Mouse (Mus musculus) lung, postnatal 10 days (tissue): Measurements from ENCODE around the gene Eif6.
"Not testable (repeated sequence)": the region's sequence is repeated elsewhere in the genome, so short reads cannot be mapped to it uniquely, and the experiment has no call there.

Experiments
- DNase-seq: peaks from one replicate; pipeline ENCODE4 v3.0.0; 2021

The Eif6 gene

DNA sequence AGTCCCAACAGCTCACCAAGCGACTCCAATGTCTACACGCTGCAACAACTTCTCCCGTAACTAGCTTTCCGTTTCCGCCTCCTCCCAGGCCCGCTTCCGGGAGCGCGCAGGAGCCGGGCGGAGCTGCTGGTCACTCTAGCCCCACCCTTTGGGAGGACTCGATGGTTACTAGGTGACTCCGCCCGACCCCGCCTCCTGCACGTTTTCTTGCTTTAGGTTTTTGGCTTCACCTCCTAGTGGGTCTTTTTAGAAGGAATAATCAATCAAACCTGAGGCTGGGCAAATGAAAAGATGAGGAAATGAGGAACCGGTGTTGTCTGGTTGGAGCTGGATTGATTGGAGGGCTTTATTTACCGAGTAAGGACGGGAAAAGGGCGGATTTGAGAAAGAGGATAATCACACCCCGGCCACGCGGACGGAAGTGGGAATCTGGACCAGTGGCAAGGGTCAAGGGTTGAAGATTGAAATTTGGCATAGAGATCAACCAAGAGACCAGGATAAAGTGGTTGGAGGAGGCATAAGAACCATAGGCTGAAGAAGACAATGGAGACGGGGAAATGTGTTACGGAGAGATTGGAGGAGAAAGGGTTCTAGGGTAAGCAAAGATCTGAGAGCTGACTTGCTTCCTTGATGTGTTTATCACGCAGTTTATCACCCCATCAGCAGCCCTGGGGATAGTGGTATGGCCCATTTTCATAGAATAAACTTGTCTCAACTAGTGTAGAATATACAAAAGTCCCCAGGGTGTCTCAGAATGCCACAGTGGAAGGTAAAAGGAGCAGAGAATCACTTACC, at the start of gene Eif6:
TSS of gene Eif6 (minus strand) at position 296 of the 795 bp plus-strand sequence.
- DNase-seq: peak; percentile 95

DNA sequence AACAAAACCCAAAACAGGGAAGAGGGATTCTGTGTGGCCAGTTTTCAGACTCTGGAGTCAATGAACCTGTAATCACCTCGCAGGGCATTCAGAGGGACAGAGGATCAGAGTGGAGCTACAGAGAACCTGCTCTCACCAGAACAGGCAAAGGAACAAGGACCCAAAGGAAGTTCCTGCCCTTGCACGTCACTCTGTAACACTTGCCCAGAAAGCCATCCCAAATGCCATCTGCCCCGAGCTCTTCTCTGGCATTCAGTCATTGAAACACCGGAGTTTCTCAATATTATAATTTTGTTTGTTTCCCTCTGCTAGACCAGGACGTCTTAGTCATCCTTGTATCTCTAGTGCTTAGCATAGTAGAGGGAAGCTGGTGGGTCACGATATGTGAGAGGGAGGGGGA, 46.9 kb upstream of the Eif6 start:
- no peak for DNase-seq

DNA sequence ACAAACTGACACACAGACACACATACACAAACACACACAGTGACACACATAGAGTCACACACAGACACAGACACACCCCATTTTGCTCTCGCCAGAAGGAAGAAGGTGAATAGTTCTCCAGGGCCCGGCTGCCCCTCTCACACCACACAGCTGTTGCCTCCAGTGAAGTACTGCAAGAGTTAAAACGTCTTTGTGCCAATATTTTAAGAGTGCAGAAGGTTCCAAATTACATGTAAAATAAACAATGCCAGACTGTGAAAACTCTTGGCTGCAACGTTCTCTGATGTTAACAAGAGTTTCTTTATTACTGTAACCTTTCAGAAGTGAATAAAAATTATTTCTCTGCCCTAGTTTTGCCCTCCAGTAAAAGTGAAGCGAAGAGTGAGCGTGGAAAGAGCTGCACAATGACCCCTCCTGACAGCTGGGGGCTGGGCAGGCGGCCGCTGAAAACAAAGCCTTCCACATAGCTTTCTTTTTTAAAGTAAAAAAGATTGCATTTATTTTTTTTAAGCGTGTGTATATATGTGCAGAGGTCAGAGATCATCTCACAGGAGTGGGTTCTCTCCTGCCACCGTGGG, 46.3 kb upstream of the Eif6 start:
- peak; percentile 37 for DNase-seq

DNA sequence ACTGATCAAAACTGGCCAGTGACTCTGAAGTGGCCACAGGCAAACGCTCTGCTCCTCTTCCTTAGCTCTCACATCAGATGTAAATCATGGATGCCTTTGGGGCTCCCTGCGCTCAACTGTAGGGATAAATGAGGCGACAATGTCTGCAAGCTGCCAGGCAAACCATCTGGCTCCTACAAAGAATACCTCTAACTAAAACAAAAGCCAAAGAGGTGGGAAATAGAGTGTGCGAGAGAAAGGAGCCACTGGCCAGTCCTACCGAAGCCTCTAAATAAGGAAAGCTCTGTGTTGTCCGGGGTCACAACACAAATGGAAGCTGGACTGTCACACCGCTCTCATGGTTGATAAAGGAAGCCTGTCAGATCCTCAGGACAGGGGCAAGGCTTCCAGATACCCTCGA, 45.8 kb upstream of the Eif6 start:
- DNase-seq: no peak

DNA sequence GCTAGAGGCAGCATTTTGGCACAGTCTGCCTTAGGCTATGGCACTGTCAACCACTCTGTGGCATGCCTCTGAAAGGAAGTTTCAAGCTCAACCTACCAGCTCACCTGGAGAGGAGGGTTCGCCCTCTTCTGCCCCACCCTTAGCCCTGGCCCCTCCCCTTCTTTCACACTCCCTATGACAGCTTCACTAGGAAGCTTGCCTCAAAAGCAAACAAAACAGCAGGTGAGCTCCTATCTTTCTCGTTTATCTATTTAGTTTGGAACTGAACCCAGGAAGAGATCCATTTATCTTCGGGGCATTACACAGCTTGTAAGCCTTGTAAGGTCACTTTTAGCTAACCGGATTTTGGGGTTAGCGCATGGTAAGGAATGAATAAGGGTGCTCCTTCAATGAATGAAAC, 43.0 kb upstream of the Eif6 start:
- no peak for DNase-seq

DNA sequence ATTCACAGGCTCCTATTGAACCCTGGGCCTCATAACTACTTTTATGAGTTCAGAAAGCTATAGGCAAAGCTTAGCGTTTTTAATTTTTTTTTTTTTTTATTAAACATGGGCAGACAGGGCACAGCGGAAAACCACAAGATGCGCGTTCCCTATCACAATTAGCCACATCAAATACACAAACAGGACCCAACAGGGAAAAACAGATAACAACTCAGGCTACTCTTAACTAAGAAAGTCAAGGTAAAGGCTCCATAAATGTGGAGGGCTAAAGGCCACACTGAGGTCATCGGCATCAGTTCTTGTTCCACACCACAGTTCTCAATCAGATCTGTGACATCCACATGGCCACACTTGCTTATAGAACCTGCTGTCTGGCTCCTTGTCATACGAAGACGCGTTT, 41.6 kb upstream of the Eif6 start:
- no peak for DNase-seq

DNA sequence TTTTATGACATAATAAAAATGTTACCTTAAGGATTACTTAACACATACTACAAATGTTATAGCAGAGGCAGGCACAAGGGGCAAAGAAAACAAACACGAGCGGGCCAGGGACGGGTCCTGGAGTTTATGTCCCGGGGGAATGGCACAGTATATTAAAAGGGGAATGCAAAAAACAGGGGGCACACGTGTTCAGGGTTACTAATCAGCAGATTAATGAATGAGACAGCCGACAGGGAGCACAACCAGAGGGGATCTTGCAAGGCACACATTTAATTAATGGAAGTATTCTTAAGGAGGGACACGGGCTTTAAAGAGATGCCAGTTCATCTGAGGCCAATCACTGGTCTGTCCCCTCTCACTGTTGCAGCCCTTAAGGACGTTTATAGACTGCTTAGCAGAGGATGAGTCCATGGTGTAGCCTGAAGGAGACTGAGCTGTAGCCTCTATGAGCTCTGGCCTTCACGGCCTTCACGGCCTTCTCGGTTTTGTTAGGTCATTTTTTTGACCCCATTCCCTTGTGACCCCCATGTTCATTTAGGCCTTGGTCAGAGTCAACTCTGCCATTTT, 36.7 kb upstream of the Eif6 start:
- no peak for DNase-seq

GRCm38 (mm10) chr2:155862573-155863300, 36.0 kb upstream of the Eif6 start:
- peak; percentile 55 for DNase-seq

DNA sequence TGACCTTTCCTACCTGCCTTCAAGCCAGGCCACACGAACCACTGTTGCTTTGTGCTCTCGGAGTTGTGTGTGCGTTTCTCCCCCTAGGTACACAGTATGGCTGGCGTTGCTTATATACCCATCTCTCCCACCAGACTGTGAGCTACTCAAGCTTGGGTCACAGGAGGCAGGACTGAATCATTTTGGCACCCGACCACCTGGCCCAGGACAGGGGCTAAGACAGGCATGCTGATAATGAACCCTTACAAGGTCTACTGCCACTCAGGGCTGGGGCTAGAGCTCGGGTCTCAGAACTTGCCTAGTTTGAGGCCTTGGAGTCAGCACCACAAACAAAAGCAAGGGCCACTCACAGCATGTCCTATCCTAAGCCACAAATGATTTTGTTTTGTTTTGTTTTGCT, 34.9 kb upstream of the Eif6 start:
- no peak for DNase-seq

DNA sequence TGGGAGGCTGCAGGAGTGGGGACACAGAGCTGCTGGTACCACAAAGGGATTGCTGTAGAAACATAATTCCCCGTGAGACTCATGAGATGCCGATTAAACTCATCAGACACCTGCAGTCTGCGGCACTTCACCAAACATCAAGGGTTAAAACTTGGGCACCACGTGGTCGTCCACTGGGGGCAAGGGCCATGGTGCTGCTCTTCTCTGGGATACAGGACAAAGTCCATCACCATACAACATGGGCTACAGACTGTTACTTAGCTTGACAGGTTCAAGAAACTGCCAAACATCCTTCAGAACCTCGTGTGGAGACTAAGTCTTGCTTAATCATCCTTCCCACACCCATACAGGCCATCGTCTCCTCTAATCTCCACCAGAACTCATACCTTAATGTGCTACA, 33.4 kb upstream of the Eif6 start:
- DNase-seq: no peak

GRCm38 (mm10) chr2:155852536-155852935, 25.8 kb upstream of the Eif6 start:
- DNase-seq: no peak

GRCm38 (mm10) chr2:155850120-155850519, 23.4 kb upstream of the Eif6 start:
- DNase-seq: no peak

GRCm38 (mm10) chr2:155849464-155849863, 22.7 kb upstream of the Eif6 start:
- DNase-seq: no peak

GRCm38 (mm10) chr2:155848291-155848690, 21.6 kb upstream of the Eif6 start:
- DNase-seq: peak; percentile 86

DNA sequence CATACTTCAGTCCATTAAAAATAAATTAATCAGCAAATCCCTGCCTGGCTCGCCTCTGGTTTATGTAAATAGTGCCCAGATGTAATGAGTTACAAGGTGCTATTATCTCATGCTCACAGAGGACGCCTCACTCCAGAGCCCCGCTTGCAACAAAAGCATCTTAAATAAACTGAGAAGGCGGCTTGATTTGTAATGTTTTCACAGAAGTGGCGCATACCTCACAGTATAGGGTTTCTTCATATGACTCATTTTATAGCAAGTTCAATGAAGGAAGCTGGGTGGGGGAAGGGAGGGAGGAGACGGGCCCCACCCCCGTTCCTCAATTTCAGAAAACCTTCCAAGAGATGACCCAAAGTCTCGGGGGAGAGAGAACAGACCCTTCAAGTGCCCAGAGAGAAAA, 20.2 kb upstream of the Eif6 start:
- DNase-seq: no peak

- DNase-seq: no peak
Observed at GRCm38 (mm10) chr2:155838961-155839360, 12.2 kb upstream of the Eif6 start.

DNA sequence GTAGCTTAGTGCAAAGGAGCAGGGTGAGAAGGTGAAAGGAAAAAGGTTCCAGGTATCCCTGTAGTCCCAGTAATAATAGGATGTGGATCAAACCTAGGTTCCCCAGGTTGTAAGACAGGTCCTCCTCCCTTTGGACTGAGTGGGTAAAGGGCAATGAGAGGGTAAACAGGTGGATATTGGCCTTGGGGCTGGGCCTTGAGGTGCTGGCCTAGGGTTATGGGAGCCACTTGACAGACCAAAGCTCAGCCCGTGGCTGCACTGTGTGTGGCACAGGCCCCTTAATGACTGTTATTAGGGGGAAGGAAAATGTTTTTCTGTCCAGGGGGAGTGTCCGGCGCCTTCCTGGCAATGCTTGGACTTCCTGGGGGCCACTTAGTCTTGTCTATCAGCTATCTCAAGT, 11.2 kb upstream of the Eif6 start:
- DNase-seq: no peak

GRCm38 (mm10) chr2:155834732-155835131, 8.0 kb upstream of the Eif6 start, which contains the start of gene Fam83c:
TSS of gene Fam83c (minus strand) at chr2:155834854.
- DNase-seq: no peak

DNA sequence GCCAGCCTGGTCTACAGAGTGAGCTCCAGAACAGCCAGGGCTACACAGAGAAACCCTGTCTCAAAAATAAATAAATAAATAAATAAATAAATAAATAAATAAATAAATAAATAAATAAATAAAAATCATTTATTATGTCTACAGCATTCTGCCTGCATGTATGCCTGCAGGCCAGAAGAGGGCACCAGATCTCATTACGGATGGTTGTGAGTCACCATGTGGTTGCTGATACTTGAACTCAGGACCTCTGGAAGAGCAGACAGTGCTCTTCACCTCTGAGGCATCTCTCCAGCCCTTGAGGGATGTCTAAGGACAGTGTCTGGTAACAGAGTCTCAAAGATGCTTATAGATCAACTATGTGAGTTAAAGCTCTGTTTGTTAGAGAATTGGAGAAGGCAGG, 5.4 kb upstream of the Eif6 start:
- not testable (repeated sequence) for DNase-seq

DNA sequence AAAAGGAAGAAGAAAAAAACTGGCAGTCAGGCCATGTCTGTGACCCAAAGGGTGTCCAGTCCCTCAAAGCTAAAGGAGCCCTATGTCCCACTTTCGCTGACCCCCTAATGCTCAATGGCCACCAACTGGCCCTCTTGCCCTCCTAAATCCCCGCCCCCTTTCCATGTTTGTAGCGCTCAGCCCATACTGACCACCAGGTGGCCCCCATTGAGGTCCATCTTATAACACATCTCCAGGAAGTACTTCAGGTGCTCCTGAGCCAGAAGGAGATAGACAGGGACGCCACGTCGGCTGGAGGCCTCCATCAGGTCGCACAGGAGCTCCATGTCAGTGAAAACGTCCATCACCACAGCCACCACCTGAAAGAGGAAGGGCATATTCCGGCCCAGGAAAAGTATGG, 4.6 kb upstream of the Eif6 start:
- peak; percentile 40 for DNase-seq

DNA sequence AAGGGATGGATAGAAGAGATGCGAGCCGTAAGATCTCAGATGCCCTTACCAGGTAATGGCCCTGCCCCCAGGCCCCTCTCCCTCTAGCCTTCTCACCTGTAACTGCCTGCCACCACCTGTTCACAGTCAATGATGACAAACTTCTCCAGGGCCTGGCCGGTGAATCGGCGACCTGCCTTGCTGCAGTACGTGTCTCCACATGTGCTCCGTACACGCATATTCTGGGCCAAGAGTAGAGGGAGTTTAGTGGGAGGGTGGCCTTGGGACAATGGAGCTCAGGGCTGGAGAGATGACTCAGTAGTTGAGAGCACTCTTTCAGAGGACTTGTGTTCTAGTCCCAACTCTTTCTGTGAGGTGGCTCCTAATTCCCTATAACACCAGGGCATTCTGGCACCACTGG, 4.1 kb upstream of the Eif6 start:
- DNase-seq: no peak

DNA sequence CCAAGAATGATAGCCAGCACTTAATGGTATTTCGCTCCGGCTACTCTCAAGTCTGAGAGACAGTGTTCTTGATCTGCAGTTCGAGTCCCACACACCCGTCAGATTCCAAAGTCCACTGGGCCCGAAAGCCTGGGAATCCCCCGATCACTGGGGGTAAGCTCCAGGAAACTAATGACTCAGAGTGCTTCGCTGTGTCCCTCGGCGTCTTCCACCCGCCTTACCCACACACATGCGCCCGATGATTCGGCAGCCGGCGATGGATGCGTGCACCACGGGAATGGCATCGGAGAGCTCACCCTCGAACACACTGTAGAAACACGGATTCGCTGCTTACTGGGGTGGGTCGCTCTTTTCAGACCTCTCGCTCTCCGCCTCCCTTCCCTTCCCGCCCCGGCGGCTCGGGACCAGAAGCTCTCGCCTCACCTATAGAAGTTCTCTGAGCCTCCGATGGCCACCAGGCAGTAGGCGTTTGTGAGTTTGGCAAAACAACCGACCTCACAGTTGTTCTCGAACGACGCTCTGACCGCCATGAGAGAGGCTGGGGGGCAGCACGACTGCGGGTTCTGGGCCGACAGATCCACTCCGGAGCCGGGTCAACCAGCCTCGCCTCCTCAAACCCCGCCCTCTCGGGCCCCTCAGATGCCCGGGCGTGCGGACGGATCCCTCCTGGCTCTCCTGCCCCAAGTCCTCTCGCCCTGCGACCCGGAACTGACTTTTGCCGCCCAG, 658 bp downstream of the Eif6 start:
- DNase-seq: no peak

DNA sequence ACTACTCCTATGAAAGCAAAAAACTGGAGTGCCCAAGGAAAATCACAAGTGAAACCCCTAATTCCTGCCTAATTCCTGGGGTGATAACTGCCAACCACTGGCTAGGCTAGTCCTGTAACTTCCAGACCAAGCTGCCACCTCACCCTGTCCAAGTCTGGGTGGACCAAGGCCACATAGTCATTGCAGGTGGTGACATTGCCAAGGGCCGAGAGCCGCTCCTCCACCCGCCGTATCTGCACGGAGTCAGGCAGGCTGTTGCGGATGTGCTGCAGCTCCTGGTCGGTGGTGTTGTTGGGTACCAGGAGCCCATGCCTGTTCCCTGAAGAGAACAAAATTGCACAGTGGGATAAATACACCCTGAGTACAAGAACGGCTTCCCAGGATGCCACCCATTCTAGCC, 3.0 kb downstream of the Eif6 start:
- DNase-seq: no peak
